Comparison of ENCODE assay signal across 10 mouse cellular contexts in the genomic region with DNA sequence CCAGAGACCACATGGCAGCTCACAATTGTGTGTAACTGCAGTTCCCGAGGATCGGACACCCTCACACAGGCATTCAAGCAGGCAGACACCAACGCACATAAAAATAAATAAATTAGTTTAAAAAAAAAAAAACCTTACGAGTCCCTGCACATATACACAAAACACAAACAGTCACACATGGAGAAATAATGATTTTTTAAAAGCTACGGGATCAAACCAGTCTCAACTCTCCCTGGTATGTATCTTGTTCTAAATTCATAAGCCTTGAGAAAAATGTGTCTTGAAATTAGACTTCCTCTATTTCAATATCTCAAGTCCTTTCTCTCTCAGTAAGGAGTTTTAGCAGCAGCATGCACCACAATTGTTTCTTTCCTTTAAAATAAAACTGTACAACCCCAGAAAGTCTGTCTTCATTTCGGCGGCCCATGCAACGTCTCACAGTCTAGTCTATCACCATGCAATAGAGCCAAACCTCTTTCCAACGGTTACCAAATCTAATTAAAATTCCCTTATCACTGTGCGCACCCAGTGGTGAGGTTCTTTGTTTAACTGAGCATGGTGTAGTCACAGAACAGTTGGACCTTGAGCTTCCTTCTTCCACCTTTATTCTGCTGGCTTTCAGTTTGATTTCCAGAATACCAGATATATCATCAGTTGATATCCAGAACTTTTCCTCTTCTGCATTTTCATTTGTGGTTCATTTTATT.
DNase-seq lines count a peak whose midpoint lies in the region; ATAC-seq lines count a peak whose summit lies in the region.
"Had no signal": no experiment of that assay in that cellular context is flagged by ENCODE, and none has a peak within 500 bp of the region (broad histone marks: within the 10 kb centered on the region; RNA-seq: fewer than 3 reads in every experiment).

No protein-coding gene starts in this region.

- H3K9me3 ChIP-seq in hindbrain, embryonic 11.5 days (ENCODE audit: control insufficient read depth, low read length) = no peaks in the 10 kb centered on the region
- H3K9me3 ChIP-seq in liver, embryonic 15.5 days (replicated peaks) = no peaks in the 10 kb centered on the region
- H3K9me3 ChIP-seq in kidney, embryonic 14.5 days (ENCODE audit: control insufficient read depth, low read length) = no peaks in the 10 kb centered on the region

- no peaks in the 10 kb centered on the region for H3K27me3 ChIP-seq in hindbrain, embryonic 11.5 days (ENCODE audit: control insufficient read depth, insufficient read depth, low read length)
- H3K27me3 ChIP-seq in liver, embryonic 15.5 days = no peaks in the 10 kb centered on the region
- no peaks in the 10 kb centered on the region for H3K27me3 ChIP-seq in kidney, embryonic 14.5 days (ENCODE audit: control insufficient read depth, insufficient read depth, low read length)

- H3K36me3 ChIP-seq in hindbrain, embryonic 11.5 days (ENCODE audit: control insufficient read depth, insufficient read depth, low read length) = no peaks in the 10 kb centered on the region
- H3K36me3 ChIP-seq in liver, embryonic 15.5 days (replicated peaks) = no peaks in the 10 kb centered on the region
- H3K36me3 ChIP-seq in kidney, embryonic 14.5 days (ENCODE audit: control insufficient read depth, insufficient read depth, low read length) = no peaks in the 10 kb centered on the region

- no peak overlapping the region for H3K4me2 ChIP-seq in hindbrain, embryonic 11.5 days (replicated peaks; ENCODE audit: low read depth, low read length)
- H3K4me2 ChIP-seq in liver, embryonic 15.5 days = peak overlapping the region; percentile 73
- H3K4me2 ChIP-seq in kidney, embryonic 14.5 days (replicated peaks; ENCODE audit: low read depth, low read length) = no peak overlapping the region

- H3K4me1 ChIP-seq in hindbrain, embryonic 11.5 days (replicated peaks; ENCODE audit: control insufficient read depth, insufficient read depth, low read length) = no peaks in the 10 kb centered on the region
- H3K4me1 ChIP-seq in liver, embryonic 15.5 days (replicated peaks) = peaks cover 72% of the 10 kb centered on the region
- 0 out of 2 replicates have a peak, but pooled peaks cover 7% of the 10 kb centered on the region for H3K4me1 ChIP-seq in kidney, embryonic 14.5 days (ENCODE audit: control insufficient read depth, insufficient read depth, low read length)

- no peak overlapping the region for H3K4me3 ChIP-seq in hindbrain, embryonic 11.5 days (ENCODE audit: low read depth, low read length)
- H3K4me3 ChIP-seq in liver, embryonic 15.5 days (replicated peaks) = peak overlapping the region; percentile 35
- H3K4me3 ChIP-seq in kidney, embryonic 14.5 days (ENCODE audit: low read length) = no peak overlapping the region

- WGBS in hindbrain, embryonic 11.5 days = 74% methylated on average over 10 of the region's 10 CpGs
- 27% methylated on average over 10 of the region's 10 CpGs for WGBS in liver, embryonic 15.5 days (ENCODE audit: insufficient replicate concordance)
- 81% methylated on average over 10 of the region's 10 CpGs for WGBS in kidney, embryonic 14.5 days

- H3K9ac ChIP-seq in hindbrain, embryonic 11.5 days (ENCODE audit: low read depth, low read length) = no peak overlapping the region
- peak overlapping the region; percentile 39; the same call in 1 of the 2 replicates for H3K9ac ChIP-seq in liver, embryonic 15.5 days
- H3K9ac ChIP-seq in kidney, embryonic 14.5 days (ENCODE audit: low read depth, low read length) = no peak overlapping the region

- DNase-seq in thymus, postnatal 0 days (ENCODE audit: low spot score) = peak; percentile 14
- no peak for DNase-seq in thymus, postnatal 4 days
- no peak for DNase-seq in hindbrain, embryonic 11.5 days (ENCODE audit: low spot score)
- DNase-seq in urinary bladder, adult 18-20 months (ENCODE audit: low spot score in 2 of 2) = no peak
- no peak for DNase-seq in spleen, postnatal 4 days (ENCODE audit: low spot score in 2 of 2)
- no peak for DNase-seq in frontal cortex, postnatal 36 days (ENCODE audit: low spot score in 2 of 2)
- DNase-seq: cerebellum, postnatal 14 days; kidney, adult 11 months had no signal

- 0 out of 2 replicates have a peak, but pooled peaks have one; percentile 41 for ATAC-seq in hindbrain, embryonic 11.5 days (ENCODE audit: low FRiP score)
- peak; percentile 81 for ATAC-seq in liver, embryonic 15.5 days (ENCODE audit: insufficient read depth)
- ATAC-seq in kidney, embryonic 14.5 days (ENCODE audit: low FRiP score, low TSS enrichment) = no peak

- no peak overlapping the region for H3K27ac ChIP-seq in hindbrain, embryonic 11.5 days (ENCODE audit: low read depth, low read length)
- peak overlapping the region; percentile 98 for H3K27ac ChIP-seq in liver, embryonic 15.5 days (replicated peaks)
- no peak overlapping the region for H3K27ac ChIP-seq in kidney, embryonic 14.5 days (ENCODE audit: low read depth, low read length)
